Mouse (Mus musculus) left cerebral cortex, adult 8-10 months (tissue): ENCODE results near the gene Sfta2. TPM values are rescaled to one million over a fixed set of nuclear protein-coding genes. Genes with fewer than 3 reads are reported as not detected.

Experiments
- DNase-seq, 2 experiments: peaks; one replicate each; pipeline ENCODE4 v3.0.0; 2022; ENCODE audit warnings: low spot score in 2 of 2
- total RNA-seq, 4 experiments: library from RNA; stranded (reverse); gene quantifications; 2 replicates each; pipeline ENCODE4 v1.2.4; 2022

Sfta2 gene
- total RNA-seq, 4 experiments from 2014 or later = not detected

- DNase-seq = no peak
These were observed 9.2 kb upstream of the Sfta2 start for GRCm38 (mm10) chr17:35592131-35592530.

- DNase-seq = no peak
These were observed 7.6 kb upstream of the Sfta2 start for GRCm38 (mm10) chr17:35593786-35594185.

GRCm38 (mm10) chr17:35594456-35594855 is 6.9 kb upstream of the Sfta2 start:
- DNase-seq = no peak

- no peak for DNase-seq
These were observed 4.0 kb upstream of the Sfta2 start for GRCm38 (mm10) chr17:35597399-35597798.

- no peak for DNase-seq
These were observed 496 bp downstream of the Sfta2 start for GRCm38 (mm10) chr17:35601736-35602354.

GRCm38 (mm10) chr17:35617127-35617526 is 15.8 kb downstream of the Sfta2 start:
- DNase-seq = no peak

- no peak for DNase-seq
These were observed 25.2 kb downstream of the Sfta2 start, which contains the start of gene Gm9573 for GRCm38 (mm10) chr17:35626537-35626936. Gm9573 (minus strand) TSS chr17:35626637.

- peak in 1 of 2 experiments; percentile 74 for DNase-seq
These were observed 32.6 kb downstream of the Sfta2 start for GRCm38 (mm10) chr17:35633992-35634391.

GRCm38 (mm10) chr17:35635202-35635601 is 33.9 kb downstream of the Sfta2 start:
- DNase-seq = no peak

GRCm38 (mm10) chr17:35635699-35636111 is 34.4 kb downstream of the Sfta2 start:
- DNase-seq = peak; percentile 59 to 75

- peak in 1 of 2 experiments; percentile 49 for DNase-seq
These were observed 35.0 kb downstream of the Sfta2 start for GRCm38 (mm10) chr17:35636363-35636762.

- DNase-seq = no peak
These were observed 37.3 kb downstream of the Sfta2 start for GRCm38 (mm10) chr17:35638475-35639190.

GRCm38 (mm10) chr17:35639352-35639751 is 38.0 kb downstream of the Sfta2 start:
- no peak for DNase-seq

GRCm38 (mm10) chr17:35643609-35644236 is 42.4 kb downstream of the Sfta2 start, which contains the start of gene Mucl3:
Mucl3 (minus strand) TSS chr17:35643695.
- DNase-seq = no peak

- DNase-seq = no peak
These were observed 48.1 kb downstream of the Sfta2 start for GRCm38 (mm10) chr17:35649429-35649828.

GRCm38 (mm10) chr17:35653086-35653485 is 51.7 kb downstream of the Sfta2 start:
- no peak for DNase-seq

GRCm38 (mm10) chr17:35665957-35666515 is 64.7 kb downstream of the Sfta2 start:
- DNase-seq = peak in 1 of 2 experiments; percentile 13

GRCm38 (mm10) chr17:35666851-35667256 is 65.5 kb downstream of the Sfta2 start:
- peak in 1 of 2 experiments; percentile 34 for DNase-seq

- DNase-seq = peak; percentile 96 to 97
These were observed 66.2 kb downstream of the Sfta2 start, which contains the start of gene Vars2 for GRCm38 (mm10) chr17:35667334-35668065. Vars2 (minus strand) TSS chr17:35667592.

GRCm38 (mm10) chr17:35669731-35670130 is 68.4 kb downstream of the Sfta2 start:
- DNase-seq = no peak

GRCm38 (mm10) chr17:35671846-35672245 is 70.5 kb downstream of the Sfta2 start:
- DNase-seq = no peak
